Mouse (Mus musculus): ENCODE results near the gene Tomm40l. TPM values are rescaled to one million over a fixed set of nuclear protein-coding genes. Genes with fewer than 3 reads are reported as not detected.

The Tomm40l gene
- total RNA-seq, 1 experiment: 27.5 TPM

- TF ChIP-seq ZNF384 (IDR thresholded peaks at IDR 0.05; ENCODE audit: low read depth, low read length): no peak
- TF ChIP-seq HCFC1 (IDR thresholded peaks at IDR 0.05; ENCODE audit: borderline replicate concordance, insufficient read depth, low read length): peak; percentile 47; the same call in 1 of the 2 replicates
- TF ChIP-seq ZC3H11A (IDR thresholded peaks at IDR 0.05; ENCODE audit: borderline replicate concordance, low read depth, low read length): peak; percentile 34; the same call in 1 of the 2 replicates
- TF ChIP-seq CHD2 (IDR thresholded peaks at IDR 0.05; ENCODE audit: low read depth, low read length): no peak
- TF ChIP-seq MAFK (IDR thresholded peaks at IDR 0.05; ENCODE audit: insufficient read depth, low read depth, low read length): peak; percentile 46; the same call in 1 of the 2 replicates
- peaks cover 2 to 12% of the 10 kb centered on the region in 2 experiments; a peak in 3 of 4 replicates for H3K4me1 ChIP-seq (ENCODE audit: control insufficient read depth in 2 of 2, insufficient read depth in 2 of 2, low read length in 2 of 2, poor library complexity in 1 of 2)
These were observed 1.4 kb downstream of the Tomm40l start for GRCm38 (mm10) chr1:171220871-171221270.

GRCm38 (mm10) chr1:171216241-171216955 lies 5.9 kb downstream of the Tomm40l start:
- in situ Hi-C loops (cut with MboI; ENCODE audit: low sequenced_read_pairs in 2 of 2, unreplicated experiment in 2 of 2): no loop called here
- DNase-seq (ENCODE audit: low read depth, low spot score): no peak
- Histone ChIP-seq H3K4me1 (ENCODE audit: control insufficient read depth in 2 of 2, insufficient read depth in 2 of 2, low read length in 2 of 2, poor library complexity in 1 of 2) (peaks cover 2 to 8% of the 10 kb centered on the region in 2 experiments; a peak in 3 of 4 replicates), H3K36me3 (ENCODE audit: control insufficient read depth, insufficient read depth, low read length, poor library complexity, severe bottlenecking) (peaks cover 8% of the 10 kb centered on the region; the same call in 1 of the 2 replicates), H3K9me3 (ENCODE audit: control insufficient read depth, insufficient read depth, low read depth, low read length) (no peaks in the 10 kb centered on the region), H3K4me3 (ENCODE audit: insufficient read depth in 1 of 2, low read depth in 1 of 2, low read length in 2 of 2, poor library complexity in 1 of 2, severe bottlenecking in 1 of 2) (no peak overlapping the region), H3K27ac (ENCODE audit: insufficient read depth, low read depth, low read length, poor library complexity, severe bottlenecking) (no peak overlapping the region), H3K9ac (ENCODE audit: insufficient read depth, low read depth, low read length, poor library complexity, severe bottlenecking) (no peak overlapping the region)
- TF ChIP-seq MAFK (IDR thresholded peaks at IDR 0.05; ENCODE audit: insufficient read depth, low read depth, low read length): no peak

More at GRCm38 (mm10) chr1:171220871-171221270, 1.4 kb downstream of the Tomm40l start:
- peak; percentile 85 for DNase-seq (ENCODE audit: low read depth, low spot score)
- no peak overlapping the region for H3K27ac ChIP-seq (ENCODE audit: insufficient read depth, low read depth, low read length, poor library complexity, severe bottlenecking)
- in situ Hi-C loops (cut with MboI; ENCODE audit: low sequenced_read_pairs in 2 of 2, unreplicated experiment in 2 of 2): no loop called here
- no peaks in the 10 kb centered on the region for H3K9me3 ChIP-seq (ENCODE audit: control insufficient read depth, insufficient read depth, low read depth, low read length)
- H3K36me3 ChIP-seq (ENCODE audit: control insufficient read depth, insufficient read depth, low read length, poor library complexity, severe bottlenecking): peaks cover 8% of the 10 kb centered on the region; the same call in 1 of the 2 replicates
- H3K4me3 ChIP-seq (ENCODE audit: insufficient read depth in 1 of 2, low read depth in 1 of 2, low read length in 2 of 2, poor library complexity in 1 of 2, severe bottlenecking in 1 of 2): peak overlapping the region in 1 of 2 experiments; percentile 42; a peak in 3 of 4 replicates
- no peak overlapping the region; the same call in 1 of the 2 replicates for H3K9ac ChIP-seq (ENCODE audit: insufficient read depth, low read depth, low read length, poor library complexity, severe bottlenecking)

GRCm38 (mm10) chr1:171213801-171214496 lies 8.4 kb downstream of the Tomm40l start, which contains the start of gene Nr1i3:
Gene Nr1i3, plus strand, starts transcription at chr1:171213970.
- Histone ChIP-seq H3K36me3 (ENCODE audit: control insufficient read depth, insufficient read depth, low read length, poor library complexity, severe bottlenecking) (no peaks in the 10 kb centered on the region), H3K4me1 (ENCODE audit: control insufficient read depth in 2 of 2, insufficient read depth in 2 of 2, low read length in 2 of 2, poor library complexity in 1 of 2) (peaks cover 0 to 4% of the 10 kb centered on the region in 2 experiments; a peak in 3 of 4 replicates), H3K4me3 (ENCODE audit: insufficient read depth in 1 of 2, low read depth in 1 of 2, low read length in 2 of 2, poor library complexity in 1 of 2, severe bottlenecking in 1 of 2) (no peak within 1 kb of the TSS), H3K27ac (ENCODE audit: insufficient read depth, low read depth, low read length, poor library complexity, severe bottlenecking) (no peak within 1 kb of the TSS), H3K9ac (ENCODE audit: insufficient read depth, low read depth, low read length, poor library complexity, severe bottlenecking) (no peak within 1 kb of the TSS), H3K9me3 (ENCODE audit: control insufficient read depth, insufficient read depth, low read depth, low read length) (no peaks in the 10 kb centered on the region)
- TF ChIP-seq HCFC1 (IDR thresholded peaks at IDR 0.05; ENCODE audit: borderline replicate concordance, insufficient read depth, low read length): no peak
- no peak for TF ChIP-seq CHD2 (IDR thresholded peaks at IDR 0.05; ENCODE audit: low read depth, low read length)
- no peak for TF ChIP-seq ZNF384 (IDR thresholded peaks at IDR 0.05; ENCODE audit: low read depth, low read length)
- TF ChIP-seq MAFK (IDR thresholded peaks at IDR 0.05; ENCODE audit: insufficient read depth, low read depth, low read length): no peak
- TF ChIP-seq ZC3H11A (IDR thresholded peaks at IDR 0.05; ENCODE audit: borderline replicate concordance, low read depth, low read length): no peak
- DNase-seq (ENCODE audit: low read depth, low spot score): no peak
- in situ Hi-C loops (cut with MboI; ENCODE audit: low sequenced_read_pairs in 2 of 2, unreplicated experiment in 2 of 2): no loop called here

GRCm38 (mm10) chr1:171212854-171213253 lies 9.5 kb downstream of the Tomm40l start:
- in situ Hi-C loops (cut with MboI; ENCODE audit: low sequenced_read_pairs in 2 of 2, unreplicated experiment in 2 of 2): no loop called here
- DNase-seq (ENCODE audit: low read depth, low spot score): no peak
- Histone ChIP-seq H3K9me3 (ENCODE audit: control insufficient read depth, insufficient read depth, low read depth, low read length) (no peaks in the 10 kb centered on the region), H3K4me1 (ENCODE audit: control insufficient read depth in 2 of 2, insufficient read depth in 2 of 2, low read length in 2 of 2, poor library complexity in 1 of 2) (no peaks in the 10 kb centered on the region; a peak in 1 of 4 replicates), H3K36me3 (ENCODE audit: control insufficient read depth, insufficient read depth, low read length, poor library complexity, severe bottlenecking) (no peaks in the 10 kb centered on the region), H3K4me3 (ENCODE audit: insufficient read depth in 1 of 2, low read depth in 1 of 2, low read length in 2 of 2, poor library complexity in 1 of 2, severe bottlenecking in 1 of 2) (no peak overlapping the region), H3K27ac (ENCODE audit: insufficient read depth, low read depth, low read length, poor library complexity, severe bottlenecking) (no peak overlapping the region), H3K9ac (ENCODE audit: insufficient read depth, low read depth, low read length, poor library complexity, severe bottlenecking) (no peak overlapping the region)
- TF ChIP-seq ZNF384 (IDR thresholded peaks at IDR 0.05; ENCODE audit: low read depth, low read length) (no peak), HCFC1 (IDR thresholded peaks at IDR 0.05; ENCODE audit: borderline replicate concordance, insufficient read depth, low read length) (no peak), ZC3H11A (IDR thresholded peaks at IDR 0.05; ENCODE audit: borderline replicate concordance, low read depth, low read length) (no peak), MAFK (IDR thresholded peaks at IDR 0.05; ENCODE audit: insufficient read depth, low read depth, low read length) (no peak)
